In genomic region chr4:130166592-130166991, GRCm38 (mm10) we compare ENCODE assay signal across 22 mouse cellular contexts. TPM values are rescaled to one million over a fixed set of nuclear protein-coding genes. Genes with fewer than 3 reads are reported as not detected.
A peak's percentile ranks its signal among the peaks of the same experiment; 100 is the strongest.
DNase-seq lines count a peak whose midpoint lies in the region; ATAC-seq and TF ChIP-seq lines count a peak whose summit lies in the region.
"Had no signal": no experiment of that assay in that cellular context is flagged by ENCODE, and none has a peak within 500 bp of the region (broad histone marks: within the 10 kb centered on the region; RNA-seq: fewer than 3 reads in every experiment).

No protein-coding gene starts in this region.

- no peaks in the 10 kb centered on the region for H3K36me3 ChIP-seq in limb, embryonic 12.5 days
- H3K36me3 ChIP-seq in limb, embryonic 10.5 days, result no peaks in the 10 kb centered on the region
- no peaks in the 10 kb centered on the region; the same call in 1 of the 2 replicates for H3K36me3 ChIP-seq in embryonic facial prominence, embryonic 10.5 days (replicated peaks)
- H3K36me3 ChIP-seq in heart, embryonic 16.5 days (ENCODE audit: control insufficient read depth, insufficient read depth), result no peaks in the 10 kb centered on the region
- H3K36me3 ChIP-seq: forebrain, embryonic 15.5 days; hindbrain, embryonic 12.5 days; stomach, embryonic 15.5 days had no signal

- ATAC-seq in limb, embryonic 12.5 days (ENCODE audit: insufficient number of reproducible peaks, insufficient read depth, low FRiP score, low TSS enrichment, low read depth), result no peak
- ATAC-seq in heart, embryonic 16.5 days (replicated peaks; ENCODE audit: extremely low read depth, insufficient read depth, low FRiP score), result no peak
- no peak for ATAC-seq in granulocyte monocyte progenitor cell, adult 5-6 weeks (replicated peaks; ENCODE audit: poor library complexity, severe bottlenecking)
- ATAC-seq: forebrain, embryonic 15.5 days had no signal

- peaks cover 20% of the 10 kb centered on the region for H3K27me3 ChIP-seq in limb, embryonic 12.5 days
- peaks cover 70% of the 10 kb centered on the region for H3K27me3 ChIP-seq in limb, embryonic 10.5 days (ENCODE audit: low read depth, poor library complexity, severe bottlenecking)
- H3K27me3 ChIP-seq in embryonic facial prominence, embryonic 10.5 days (replicated peaks; ENCODE audit: low read depth, poor library complexity, severe bottlenecking), result peaks cover 71% of the 10 kb centered on the region
- H3K27me3 ChIP-seq in heart, embryonic 16.5 days (ENCODE audit: control insufficient read depth, insufficient read depth, low read length), result no peaks in the 10 kb centered on the region
- H3K27me3 ChIP-seq: stomach, embryonic 15.5 days had no signal

- DNase-seq in gastrocnemius, adult 2 months, result peak; percentile 18
- DNase-seq in gastrocnemius, adult 8-10 months (ENCODE audit: low spot score in 2 of 2), result no peak
- no peak for DNase-seq in limb, embryonic 10.5 days (ENCODE audit: low spot score)
- DNase-seq in embryonic facial prominence, embryonic 10.5 days (ENCODE audit: low spot score), result no peak
- no peak for DNase-seq in adipocyte (ENCODE audit: low spot score)
- DNase-seq: cerebellum, adult 11 months; gastrocnemius, postnatal 14 days; right cerebral cortex, postnatal 14 days; thymus, postnatal 4 days had no signal

- H3K4me1 ChIP-seq in limb, embryonic 12.5 days (replicated peaks), result peaks cover 50% of the 10 kb centered on the region
- peaks cover 62% of the 10 kb centered on the region for H3K4me1 ChIP-seq in limb, embryonic 10.5 days
- H3K4me1 ChIP-seq in embryonic facial prominence, embryonic 10.5 days, result peaks cover 70% of the 10 kb centered on the region
- H3K4me1 ChIP-seq in heart, embryonic 16.5 days (ENCODE audit: control insufficient read depth, insufficient read depth, low read length), result peaks cover 61% of the 10 kb centered on the region

- H3K9ac ChIP-seq in limb, embryonic 12.5 days (replicated peaks), result no peak overlapping the region
- H3K9ac ChIP-seq in heart, embryonic 16.5 days (ENCODE audit: low read length), result 0 out of 2 replicates have a peak overlapping the region, but pooled peaks have one; percentile 18
- H3K9ac ChIP-seq: forebrain, embryonic 15.5 days; hindbrain, embryonic 12.5 days; liver, embryonic 14.5 days; stomach, embryonic 15.5 days had no signal

- WGBS in limb, embryonic 12.5 days, result 76% methylated on average over 8 of the region's 8 CpGs
- 79% methylated on average over 8 of the region's 8 CpGs for WGBS in limb, embryonic 10.5 days
- WGBS in embryonic facial prominence, embryonic 10.5 days, result 82% methylated on average over 8 of the region's 8 CpGs
- WGBS in heart, embryonic 16.5 days, result 76% methylated on average over 8 of the region's 8 CpGs

- H3K9me3 ChIP-seq in limb, embryonic 12.5 days, result no peaks in the 10 kb centered on the region
- no peaks in the 10 kb centered on the region for H3K9me3 ChIP-seq in limb, embryonic 10.5 days (replicated peaks)
- H3K9me3 ChIP-seq in embryonic facial prominence, embryonic 10.5 days, result no peaks in the 10 kb centered on the region
- H3K9me3 ChIP-seq in heart, embryonic 16.5 days (replicated peaks; ENCODE audit: control insufficient read depth, low read length), result no peaks in the 10 kb centered on the region
- H3K9me3 ChIP-seq: forebrain, embryonic 15.5 days; hindbrain, embryonic 12.5 days; stomach, embryonic 15.5 days had no signal

- peak overlapping the region; percentile 75 for H3K27ac ChIP-seq in gastrocnemius, adult 2 months
- H3K27ac ChIP-seq in limb, embryonic 12.5 days, result no peak overlapping the region
- H3K27ac ChIP-seq in limb, embryonic 10.5 days, result no peak overlapping the region
- 0 out of 2 replicates have a peak overlapping the region, but pooled peaks have one; percentile 1 for H3K27ac ChIP-seq in embryonic facial prominence, embryonic 10.5 days (replicated peaks)
- H3K27ac ChIP-seq in heart, embryonic 16.5 days (ENCODE audit: low read length), result peak overlapping the region; percentile 44
- H3K27ac ChIP-seq: forebrain, embryonic 15.5 days; hindbrain, embryonic 12.5 days; kidney, postnatal 0 days; left cerebral cortex, adult 2 months; liver, embryonic 14.5 days; stomach, embryonic 15.5 days had no signal

- intact Hi-C loops in gastrocnemius, adult 2 months (cut with DNase I), result no loop called here

- TF ChIP-seq CTCF in gastrocnemius, adult 2 months (IDR thresholded peaks at IDR 0.05), result no peak

- H3K4me2 ChIP-seq in limb, embryonic 12.5 days, result peak overlapping the region; percentile 10; the same call in 1 of the 2 replicates
- H3K4me2 ChIP-seq in heart, embryonic 16.5 days (ENCODE audit: low read depth, low read length), result no peak overlapping the region
- H3K4me2 ChIP-seq: stomach, embryonic 15.5 days had no signal

- H3K4me3 ChIP-seq in gastrocnemius, adult 2 months, result peak overlapping the region; percentile 34
- H3K4me3 ChIP-seq in limb, embryonic 12.5 days (replicated peaks), result no peak overlapping the region
- H3K4me3 ChIP-seq in limb, embryonic 10.5 days, result no peak overlapping the region
- no peak overlapping the region for H3K4me3 ChIP-seq in embryonic facial prominence, embryonic 10.5 days
- no peak overlapping the region for H3K4me3 ChIP-seq in heart, embryonic 16.5 days (ENCODE audit: low read length)
- H3K4me3 ChIP-seq: hindbrain, embryonic 12.5 days; left cerebral cortex, adult 2 months; myocyte; stomach, embryonic 15.5 days had no signal

RNA-seq across cellular contexts. Expression of gene Tinagl1, which starts 8.3 kb away (rescaled TPM):
- total RNA-seq in gastrocnemius, adult 2 months (2021), result 10 to 100 TPM; 18.7 to 45.2 TPM
- total RNA-seq in gastrocnemius, adult 8-10 months (2022), result 10 to 100 TPM; 10.2 to 25.2 (median 13.1) TPM
- 7.8 and 10.3 TPM in 2 replicates for polyA plus RNA-seq in limb, embryonic 12.5 days (2016; fragmentation: Nextera tagmentation; extraction: Ambion mirVana)
- 8.0 and 8.1 TPM in 2 replicates for polyA plus RNA-seq in limb, embryonic 10.5 days (2016; fragmentation: Nextera tagmentation; extraction: Ambion mirVana)
- 10.7 and 12.3 TPM in 2 replicates for polyA plus RNA-seq in embryonic facial prominence, embryonic 10.5 days (2016; fragmentation: Nextera tagmentation; extraction: Ambion mirVana)
- 61.2 and 70.6 TPM in 2 replicates for polyA plus RNA-seq in heart, embryonic 16.5 days (2015; fragmentation: Nextera tagmentation; extraction: Ambion mirVana)
- 1.5 TPM in 1 of 2 replicates, not detected in the other for total RNA-seq in granulocyte monocyte progenitor cell, adult 5-6 weeks (2014; fragmentation: Nextera tagmentation)
- total RNA-seq in granulocyte monocyte progenitor cell, adult 5-6 weeks (2017), result 0.82 and 1.1 TPM in 2 replicates

RNA-seq across cellular contexts. Expression of gene Hcrtr1, which starts 27.4 kb away (rescaled TPM):
- not detected for total RNA-seq in gastrocnemius, adult 2 months (2021)
- under 1 TPM in 1 of 4 experiments, not detected in 3; 0.22 TPM for total RNA-seq in gastrocnemius, adult 8-10 months (2022)
- polyA plus RNA-seq in limb, embryonic 12.5 days (2016; fragmentation: Nextera tagmentation; extraction: Ambion mirVana), result not detected in 2 replicates
- 0.18 TPM in 1 of 2 replicates, not detected in the other for polyA plus RNA-seq in limb, embryonic 10.5 days (2016; fragmentation: Nextera tagmentation; extraction: Ambion mirVana)
- polyA plus RNA-seq in embryonic facial prominence, embryonic 10.5 days (2016; fragmentation: Nextera tagmentation; extraction: Ambion mirVana), result 0.21 and 0.41 TPM in 2 replicates
- 0.19 TPM in 1 of 2 replicates, not detected in the other for polyA plus RNA-seq in heart, embryonic 16.5 days (2015; fragmentation: Nextera tagmentation; extraction: Ambion mirVana)
- total RNA-seq in granulocyte monocyte progenitor cell, adult 5-6 weeks (2014; fragmentation: Nextera tagmentation), result not detected in 2 replicates
- total RNA-seq in granulocyte monocyte progenitor cell, adult 5-6 weeks (2017), result not detected in 2 replicates
- total RNA-seq: gastrocnemius, postnatal 14 days; MEL had no signal
- polyA plus RNA-seq: C2C12; liver, embryonic 14.5 days; myocyte had no signal

RNA-seq across cellular contexts. Expression of gene Gm853, which starts 55.6 kb away (rescaled TPM):
- not detected for total RNA-seq in gastrocnemius, adult 2 months (2021)
- total RNA-seq in gastrocnemius, adult 8-10 months (2022), result not detected
- polyA plus RNA-seq in limb, embryonic 12.5 days (2016; fragmentation: Nextera tagmentation; extraction: Ambion mirVana), result not detected in 2 replicates
- polyA plus RNA-seq in limb, embryonic 10.5 days (2016; fragmentation: Nextera tagmentation; extraction: Ambion mirVana), result not detected in 2 replicates
- polyA plus RNA-seq in embryonic facial prominence, embryonic 10.5 days (2016; fragmentation: Nextera tagmentation; extraction: Ambion mirVana), result not detected in 2 replicates
- polyA plus RNA-seq in heart, embryonic 16.5 days (2015; fragmentation: Nextera tagmentation; extraction: Ambion mirVana), result not detected in 2 replicates
- not detected in 2 replicates for total RNA-seq in granulocyte monocyte progenitor cell, adult 5-6 weeks (2014; fragmentation: Nextera tagmentation)
- total RNA-seq in granulocyte monocyte progenitor cell, adult 5-6 weeks (2017), result not detected in 2 replicates
- total RNA-seq: gastrocnemius, postnatal 14 days; left cerebral cortex, adult 2 months; MEL had no signal
- polyA plus RNA-seq: C2C12; liver, embryonic 14.5 days; midbrain, embryonic 11.5 days; myocyte; stomach, embryonic 15.5 days had no signal

Comparison
In these comparisons a context has a peak if more than half of its experiments do, and no peak if none do; other contexts are left out.
1. H3K27ac ChIP-seq: peak in gastrocnemius, adult 2 months (single experiment), embryonic facial prominence, embryonic 10.5 days (single experiment) and heart, embryonic 16.5 days (single experiment); none in limb, embryonic 12.5 days (single experiment) and limb, embryonic 10.5 days (single experiment).